Mouse (Mus musculus): Measurements from ENCODE around the gene Fam32a. TPM values are rescaled to one million over a fixed set of nuclear protein-coding genes. Genes with fewer than 3 reads are reported as not detected.

The Fam32a gene
- 10 to 100 TPM; 50.5 to 53.2 TPM for total RNA-seq (2021)
- long read RNA-seq, experiment 1, transcript Fam32a-201 (4 exons, 2,564 nt): major isoform, 132 of 163 reads
- long read RNA-seq, experiment 1, partial matches to known transcripts: 28 of 163 reads
- long read RNA-seq, experiment 1, other reads (novel, unspliced or antisense): 1 of 163 reads
- long read RNA-seq, experiment 2, transcript Fam32a-201 (4 exons, 2,564 nt): major isoform, 113 of 137 reads
- long read RNA-seq, experiment 2, partial matches to known transcripts: 16 of 137 reads
- long read RNA-seq, experiment 2, other reads (novel, unspliced or antisense): 4 of 137 reads

DNA sequence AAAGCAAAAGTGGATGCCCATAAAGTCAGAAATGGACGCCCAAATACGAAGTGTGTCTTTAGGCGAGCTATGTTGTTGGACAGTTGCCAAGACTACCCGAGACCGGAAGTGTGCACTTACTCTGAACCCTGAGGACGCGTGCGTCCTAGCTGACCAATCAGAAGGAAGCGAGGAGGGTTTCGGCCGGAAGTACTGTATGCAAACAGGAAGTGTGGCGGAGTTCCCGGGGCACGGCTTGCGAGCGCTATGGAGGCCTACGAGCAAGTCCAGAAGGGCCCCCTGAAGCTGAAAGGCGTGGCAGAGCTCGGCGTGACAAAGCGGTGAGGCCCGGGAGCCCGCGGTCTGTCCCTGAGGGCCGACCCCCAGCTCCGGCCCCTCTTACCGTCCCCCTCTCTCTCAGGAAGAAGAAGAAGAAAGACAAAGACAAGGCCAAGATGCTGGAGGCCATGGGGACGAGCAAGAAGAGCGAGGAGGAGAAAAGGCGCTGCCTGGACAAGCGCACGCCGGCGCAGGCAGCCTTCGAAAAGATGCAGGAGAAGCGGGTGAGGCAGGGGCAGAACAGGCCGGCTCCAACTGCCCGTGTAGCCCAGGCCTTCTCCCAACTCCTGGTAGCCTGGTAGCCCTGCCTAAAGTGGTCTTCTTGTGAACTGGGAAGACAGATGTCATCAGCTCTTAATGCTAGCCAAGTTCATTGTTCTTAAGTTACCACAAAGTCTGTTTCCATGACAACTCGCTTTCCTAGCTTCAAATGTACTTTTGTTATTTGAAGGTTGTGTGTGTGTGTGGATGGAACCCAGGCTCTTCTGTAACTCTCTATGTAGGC is at the start of gene Fam32a:
Gene Fam32a (plus strand): TSS at position 190 of the 823 bp plus-strand sequence.
- DNase-seq (ENCODE audit: low spot score in 2 of 2): peak; percentile 92 to 93
- intact Hi-C loops (cut with DNase I): no loop called here

DNA sequence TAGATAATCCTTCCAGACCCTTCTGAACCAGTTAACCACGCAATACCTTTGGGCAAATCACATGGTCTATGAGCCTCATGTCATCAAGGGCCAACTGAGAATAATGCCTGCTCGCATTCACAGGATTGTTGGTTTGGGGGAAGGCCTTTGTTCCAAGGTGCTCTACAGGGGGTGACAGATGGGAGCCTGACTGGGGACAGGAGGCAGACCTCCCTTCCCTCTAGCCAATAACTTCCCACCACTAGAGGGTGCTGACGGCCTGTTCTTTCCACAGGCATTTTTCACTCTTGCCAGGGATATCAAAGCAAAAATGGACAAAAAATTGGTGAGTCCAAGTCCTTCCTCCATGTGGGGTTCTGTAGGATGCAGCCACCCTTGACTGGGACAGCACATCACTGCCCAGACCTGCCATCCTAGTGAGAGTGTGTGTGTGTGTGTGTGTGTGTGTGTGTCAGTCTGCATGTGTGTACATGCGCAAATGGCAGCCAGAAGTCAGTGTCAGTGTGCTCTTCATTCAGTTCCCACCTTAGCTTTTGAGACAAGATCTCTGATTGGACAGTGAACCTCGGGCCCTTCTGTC is 42.1 kb upstream of the Fam32a start:
- DNase-seq (ENCODE audit: low spot score in 2 of 2): peak; percentile 77 to 79
- intact Hi-C loops (cut with DNase I): loop anchor here (5.0 to 10.0 kb wide), 2 partner anchors 67 to 190 kb away; partner anchors contain the start of gene Ap1m1

DNA sequence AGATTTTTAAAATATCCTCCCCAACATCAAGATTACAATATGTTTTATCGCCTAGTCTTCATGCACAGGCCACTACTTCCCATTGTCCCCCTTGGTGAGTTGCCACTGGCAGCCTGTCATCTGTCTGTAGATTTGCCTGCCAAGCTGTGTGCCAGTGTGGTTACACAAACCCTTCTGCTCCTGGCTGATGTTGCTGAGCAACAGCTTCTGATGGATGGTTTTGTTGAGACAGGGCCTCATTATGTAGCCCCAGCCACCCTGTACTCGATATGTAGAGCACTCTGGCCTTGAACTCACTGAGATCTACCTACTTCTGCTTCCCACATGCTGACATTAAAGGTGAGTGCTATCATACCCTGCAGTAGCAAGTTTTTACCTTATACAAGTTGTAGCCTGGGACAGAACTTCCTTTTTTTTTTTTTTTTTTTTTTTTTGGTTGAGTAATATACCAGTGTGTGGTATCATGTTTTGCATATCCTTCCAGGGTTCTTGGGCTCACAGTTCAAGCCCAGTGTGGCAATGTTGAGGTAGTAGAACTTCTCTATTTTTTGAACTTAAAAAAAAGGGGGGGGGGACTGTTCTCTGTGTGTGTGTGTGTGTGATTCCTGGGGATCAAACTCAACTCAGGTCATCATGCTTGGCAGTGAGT is 35.9 kb upstream of the Fam32a start:
- peak in 1 of 2 experiments; percentile 15 for DNase-seq (ENCODE audit: low spot score in 2 of 2)
- intact Hi-C loops (cut with DNase I): no loop called here

DNA sequence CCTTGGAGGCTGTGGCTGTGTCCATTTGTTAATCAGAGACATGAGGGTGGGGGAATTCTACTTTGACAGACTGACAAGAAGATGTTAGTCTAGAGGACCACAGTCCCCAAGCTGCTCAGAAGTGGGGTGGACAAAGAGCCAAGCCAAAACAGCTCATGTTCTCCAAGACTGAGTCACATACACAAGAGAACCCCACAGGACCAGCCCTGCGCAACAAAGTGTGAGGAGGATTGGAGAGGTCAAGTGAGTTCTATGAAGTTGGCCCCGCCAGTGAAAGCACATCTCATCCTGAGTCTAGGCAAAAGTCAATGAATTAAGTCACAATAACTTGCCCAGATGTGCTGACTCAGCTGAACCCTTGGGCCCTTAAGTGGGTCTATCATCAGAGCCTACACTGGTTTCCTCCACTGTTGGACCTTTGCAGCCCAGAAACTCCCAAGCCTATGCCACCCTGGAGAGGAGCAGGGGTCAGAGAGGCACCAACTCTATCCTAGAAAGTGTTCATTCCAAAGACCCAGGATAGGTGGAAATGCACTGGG is 31.7 kb upstream of the Fam32a start:
- intact Hi-C loops (cut with DNase I): no loop called here

DNA sequence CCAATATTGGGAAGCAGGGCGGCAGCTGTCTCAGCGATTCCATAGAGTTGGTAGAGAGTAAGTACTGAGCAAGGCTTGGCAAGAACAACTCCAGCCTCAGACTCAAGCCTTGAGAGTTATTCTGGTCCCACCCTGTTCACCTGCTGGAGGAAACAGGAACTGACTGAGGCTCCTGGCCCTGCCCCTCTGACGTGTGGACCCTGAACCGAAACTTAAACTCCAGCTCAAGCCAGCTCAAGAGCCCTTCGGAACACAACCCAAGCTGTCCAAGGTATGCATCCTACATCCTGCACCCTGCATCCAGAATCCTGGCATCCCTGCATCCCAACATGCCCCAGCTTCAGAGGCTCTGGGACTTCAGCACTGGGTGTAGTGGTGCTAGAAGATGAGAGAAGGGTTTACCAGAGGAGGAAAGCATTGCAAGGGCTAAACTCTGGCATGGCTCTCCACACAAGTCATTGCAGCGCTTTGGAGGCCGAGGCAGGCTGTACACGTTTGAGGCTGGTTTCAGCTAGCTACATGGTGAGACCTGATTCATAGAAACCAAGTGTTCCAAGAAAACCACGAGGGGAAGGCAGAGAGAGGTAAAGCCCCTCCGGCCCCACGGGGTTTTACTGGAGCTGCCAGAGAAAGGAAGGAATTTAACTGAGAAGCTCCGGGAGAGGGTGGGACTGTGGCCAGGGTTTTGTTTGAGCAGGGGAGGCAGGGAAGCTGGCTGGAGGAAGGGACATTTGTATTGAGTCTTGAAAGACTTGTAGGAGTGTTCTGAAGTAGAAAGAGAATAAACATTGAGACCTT is 29.9 kb upstream of the Fam32a start, which contains the start of gene Hsh2d:
Gene Hsh2d (plus strand): TSS at position 222 of the 798 bp plus-strand sequence.
- intact Hi-C loops (cut with DNase I): no loop called here
- no peak for DNase-seq (ENCODE audit: low spot score in 2 of 2)

More for the DNA sequence above, 31.7 kb upstream of the Fam32a start:
- DNase-seq (ENCODE audit: low spot score in 2 of 2): no peak

DNA sequence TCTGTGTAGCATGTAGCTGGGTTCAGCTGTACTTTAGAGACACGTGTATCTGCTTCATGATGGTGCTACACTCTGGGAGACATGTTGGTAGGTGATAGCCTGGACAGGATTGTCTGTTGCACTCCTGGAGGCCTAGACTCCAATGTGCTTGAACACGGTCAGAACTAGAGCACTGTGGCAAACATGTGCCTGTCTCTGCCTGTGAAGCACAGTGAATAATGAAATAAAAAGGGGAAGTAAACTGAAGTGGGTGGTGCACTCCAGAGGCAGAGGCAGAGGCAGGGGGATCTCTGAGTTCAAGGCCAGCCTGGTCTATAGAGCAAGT is 29.4 kb upstream of the Fam32a start:
- intact Hi-C loops (cut with DNase I): no loop called here
- no peak for DNase-seq (ENCODE audit: low spot score in 2 of 2)

DNA sequence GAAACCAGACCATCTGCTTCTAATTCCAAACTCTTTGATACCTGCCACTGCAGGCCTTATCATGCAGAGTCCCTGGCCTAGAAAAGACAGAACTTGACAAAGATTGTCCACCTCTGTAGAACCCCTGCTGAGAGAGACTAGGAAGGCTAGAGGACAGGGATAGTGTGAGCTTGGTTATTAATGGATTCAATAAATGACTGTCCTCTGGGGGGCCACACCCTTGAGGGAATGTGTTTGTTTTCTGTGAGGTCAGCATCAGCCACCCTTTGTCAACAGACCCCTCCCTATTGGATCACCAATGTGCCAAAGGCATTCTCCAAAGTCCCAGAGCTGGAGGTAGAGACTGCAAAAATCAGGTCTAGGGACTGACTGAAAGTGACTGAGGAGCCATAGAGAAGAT is 27.5 kb upstream of the Fam32a start:
- intact Hi-C loops (cut with DNase I): no loop called here
- no peak for DNase-seq (ENCODE audit: low spot score in 2 of 2)

DNA sequence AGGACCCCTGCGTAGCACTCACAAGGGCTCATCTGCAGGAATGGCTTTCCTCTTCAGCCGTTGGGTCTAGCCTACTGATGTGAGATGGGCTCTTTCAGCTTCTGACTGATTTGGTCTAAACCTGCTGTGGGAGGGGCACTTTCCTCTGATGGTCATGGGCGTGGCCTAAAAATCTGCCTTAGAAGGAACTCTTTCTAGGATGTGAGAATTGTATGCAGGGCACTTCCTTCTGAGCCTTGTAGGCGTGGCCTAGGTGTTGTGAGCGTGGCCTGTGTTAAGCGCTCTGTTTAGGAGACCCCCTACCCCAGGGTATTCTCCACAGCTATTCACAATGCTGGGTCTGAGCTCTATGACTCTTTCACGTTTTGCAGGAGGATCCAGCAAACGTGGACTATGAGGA is 21.5 kb upstream of the Fam32a start:
- intact Hi-C loops (cut with DNase I): no loop called here
- no peak for DNase-seq (ENCODE audit: low spot score in 2 of 2)

DNA sequence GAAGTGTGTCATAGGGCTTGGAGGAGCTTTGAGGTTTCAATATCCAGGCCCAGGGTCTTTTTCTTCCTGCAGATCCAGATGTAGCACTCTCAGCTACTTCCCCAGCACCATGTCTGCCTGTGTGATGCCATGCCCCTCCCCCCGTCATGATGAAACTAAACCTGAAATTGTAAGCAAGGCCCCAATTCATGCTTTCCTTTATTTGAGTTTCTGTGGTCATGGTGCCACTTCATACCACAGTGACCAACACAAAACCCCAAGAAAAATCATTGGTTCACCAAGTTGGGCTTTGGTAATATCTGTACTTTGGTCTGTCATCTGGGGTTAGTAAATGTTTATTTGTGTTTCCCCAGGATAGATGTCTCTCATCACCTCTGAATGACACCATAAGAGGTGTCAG is 10.9 kb upstream of the Fam32a start:
- intact Hi-C loops (cut with DNase I): no loop called here
- no peak for DNase-seq (ENCODE audit: low spot score in 2 of 2)

DNA sequence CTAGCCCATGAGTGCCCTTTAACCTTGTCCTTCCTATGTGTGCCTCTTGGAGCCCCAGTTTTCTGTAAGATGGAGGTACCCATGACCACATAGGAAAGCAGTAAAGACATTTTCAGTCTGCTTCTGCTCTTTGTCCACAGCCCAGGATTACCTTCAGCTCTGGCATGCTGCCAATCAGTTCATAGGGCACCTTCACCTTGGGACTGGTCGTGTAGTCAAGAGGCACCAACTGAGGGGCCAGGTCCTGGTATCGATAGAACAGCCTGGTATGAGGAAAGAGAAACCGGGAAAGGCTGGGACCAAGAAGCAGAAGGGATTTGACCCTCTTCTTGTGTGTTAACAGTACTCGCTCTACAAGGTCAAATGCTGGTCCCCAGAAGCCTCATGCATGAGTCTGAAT is 9.3 kb upstream of the Fam32a start:
- no peak for DNase-seq (ENCODE audit: low spot score in 2 of 2)
- intact Hi-C loops (cut with DNase I): no loop called here

DNA sequence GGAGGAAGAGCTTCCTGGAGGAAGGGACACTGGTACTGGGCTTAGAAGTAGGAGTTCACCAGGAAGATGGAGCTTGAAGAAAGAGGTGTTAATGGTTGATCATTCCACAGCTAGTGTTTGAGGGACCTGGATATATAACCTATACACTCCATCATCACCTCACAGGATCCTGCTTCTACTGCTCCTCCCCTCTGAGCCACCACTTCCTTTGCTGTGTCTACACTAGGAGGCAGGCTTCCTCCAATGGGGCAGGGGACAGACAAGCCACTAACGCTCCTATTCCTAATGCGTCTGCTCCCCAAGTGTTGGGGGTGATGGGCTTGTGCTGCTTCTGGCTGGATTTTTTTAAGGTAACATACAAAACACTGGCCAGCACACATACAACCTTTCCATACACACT is 8.8 kb upstream of the Fam32a start:
- intact Hi-C loops (cut with DNase I): no loop called here
- no peak for DNase-seq (ENCODE audit: low spot score in 2 of 2)

DNA sequence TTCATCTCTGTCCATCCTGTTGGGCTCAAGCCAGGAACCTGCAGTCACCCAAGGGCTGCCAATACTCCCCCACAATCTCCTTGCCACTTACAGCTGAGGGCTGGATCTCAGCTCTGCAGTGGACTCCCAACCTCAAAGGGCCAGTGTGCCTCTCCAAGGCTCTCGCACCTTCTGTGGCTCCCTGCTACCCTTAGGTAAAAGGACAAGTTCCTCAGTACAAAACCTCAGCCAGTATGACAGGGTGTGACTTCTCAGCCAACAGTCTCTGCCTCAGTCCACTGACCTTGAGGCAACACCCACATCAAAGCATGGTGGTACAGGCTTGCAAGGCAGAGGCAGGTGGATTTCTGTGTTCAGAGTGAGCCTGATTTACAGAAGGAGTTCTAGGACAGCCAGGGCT is 7.7 kb upstream of the Fam32a start:
- intact Hi-C loops (cut with DNase I): no loop called here
- DNase-seq (ENCODE audit: low spot score in 2 of 2): no peak

DNA sequence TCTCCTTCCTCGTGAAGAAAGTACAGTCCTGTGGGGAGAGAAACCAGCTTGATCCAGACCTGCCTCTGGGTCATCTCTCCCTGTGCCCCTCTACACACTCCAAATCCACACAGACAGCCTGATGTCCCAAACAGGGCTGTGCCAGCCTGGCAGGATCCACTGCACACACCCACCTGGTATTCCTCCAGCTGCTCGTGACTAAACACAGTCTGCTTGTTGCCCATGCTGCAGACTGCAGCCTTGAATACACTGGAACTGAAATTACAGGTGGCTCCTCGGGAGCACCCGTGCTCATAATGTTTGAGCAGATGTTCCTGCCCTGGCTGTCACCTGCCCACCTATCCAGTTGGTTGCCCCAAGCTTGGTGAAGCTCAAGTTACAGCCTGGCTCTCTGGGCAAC is 6.8 kb upstream of the Fam32a start, which contains the start of gene Cib3:
Gene Cib3 (minus strand): TSS at position 87 of the 400 bp plus-strand sequence.
- intact Hi-C loops (cut with DNase I): no loop called here
- peak; percentile 13 to 48 for DNase-seq (ENCODE audit: low spot score in 2 of 2)

DNA sequence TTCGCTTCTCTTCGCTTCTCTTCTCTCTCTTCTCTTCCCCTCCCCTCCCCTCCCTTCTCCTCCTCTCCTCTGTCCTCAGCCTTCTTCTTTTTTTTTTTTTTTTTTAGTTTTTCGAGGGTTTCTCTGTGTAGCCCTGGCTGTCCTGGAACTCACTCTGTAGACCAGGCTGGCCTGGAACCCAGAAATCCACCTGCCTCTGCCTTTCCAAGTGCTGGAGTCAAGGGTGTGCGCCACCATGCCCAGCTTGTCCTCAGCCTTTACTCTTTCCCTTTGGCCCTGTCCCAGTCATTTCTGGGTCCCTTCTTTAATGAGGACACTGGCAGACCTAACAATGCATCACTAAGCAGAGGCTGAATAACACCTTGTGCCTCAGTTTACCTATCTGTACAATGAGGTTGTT is 6.0 kb upstream of the Fam32a start, which contains the start of gene Gm11034:
Gene Gm11034 (minus strand): TSS at position 101 of the 400 bp plus-strand sequence.
- no peak for DNase-seq (ENCODE audit: low spot score in 2 of 2)
- intact Hi-C loops (cut with DNase I): no loop called here

DNA sequence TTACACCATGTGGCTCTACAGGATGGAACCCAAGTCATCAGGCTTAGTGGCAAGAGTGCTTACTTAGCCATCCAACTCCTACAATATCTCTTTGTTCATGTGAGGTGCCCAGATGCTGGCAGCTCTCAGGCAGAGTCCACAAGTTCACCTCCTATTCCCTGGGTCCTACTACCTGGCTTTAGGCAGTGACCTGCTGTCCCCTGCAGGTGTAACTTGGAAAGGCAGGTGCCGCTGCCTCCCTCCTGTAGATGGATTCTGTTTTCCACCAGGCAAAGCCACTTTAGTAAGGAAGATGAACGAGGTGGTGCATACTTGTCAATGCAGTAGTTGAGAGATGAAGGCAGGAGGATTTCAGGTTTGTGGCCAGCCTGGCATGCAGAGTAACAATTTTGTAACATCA is 4.5 kb upstream of the Fam32a start:
- DNase-seq (ENCODE audit: low spot score in 2 of 2): no peak
- intact Hi-C loops (cut with DNase I): no loop called here

DNA sequence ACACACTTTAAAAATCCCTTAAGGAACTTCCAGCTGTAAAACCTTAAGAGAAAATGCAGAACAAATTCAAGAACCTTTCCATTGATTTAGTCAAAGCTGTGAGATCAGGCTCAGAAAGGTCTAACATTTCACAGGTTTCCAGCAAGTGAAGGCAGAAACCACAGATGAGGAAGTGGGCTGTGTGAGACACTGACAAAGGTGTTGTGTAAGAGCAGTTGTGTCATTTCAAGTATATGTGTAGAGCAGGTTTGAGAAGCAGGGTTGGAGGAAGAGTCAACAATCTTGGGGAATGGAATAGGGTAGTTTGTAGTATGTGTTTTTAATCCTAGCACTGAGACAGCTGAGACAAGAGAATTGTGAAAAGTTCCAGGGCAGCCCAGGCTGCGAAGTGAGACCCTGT is 3.7 kb upstream of the Fam32a start:
- intact Hi-C loops (cut with DNase I): no loop called here

DNA sequence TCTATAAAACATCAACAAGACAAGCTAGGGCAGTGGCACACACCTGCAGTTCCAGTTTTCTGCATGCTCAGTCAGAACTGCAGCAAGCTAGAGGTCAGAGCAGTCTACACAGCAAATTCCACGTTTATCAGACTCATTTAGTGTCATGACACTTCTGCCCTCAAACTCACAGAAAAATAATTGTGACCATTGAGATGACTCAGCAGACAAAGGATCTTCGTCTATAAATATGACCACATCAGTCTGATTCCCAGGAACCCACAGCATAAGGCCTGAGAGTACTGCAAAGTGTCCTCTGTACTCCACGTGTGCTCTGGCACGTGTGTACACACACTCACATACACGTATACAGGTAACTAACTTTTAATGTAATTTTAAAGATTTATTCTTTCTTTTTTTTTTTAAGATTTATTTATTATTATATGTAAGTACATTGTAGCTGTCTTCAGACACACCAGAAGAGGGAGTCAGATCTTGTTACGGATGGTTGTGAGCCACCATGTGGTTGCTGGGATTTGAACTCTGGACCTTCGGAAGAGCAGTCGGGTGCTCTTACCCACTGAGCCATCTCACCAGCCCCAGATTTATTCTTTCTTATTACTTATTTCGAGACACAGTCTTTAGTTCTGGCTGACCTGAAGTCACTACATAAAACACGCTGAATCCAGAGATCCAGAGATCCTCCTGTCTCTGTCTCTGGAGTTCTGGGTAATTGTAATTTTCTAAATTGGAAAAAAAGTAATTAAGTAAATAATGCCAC is 569 bp upstream of the Fam32a start:
- no peak for DNase-seq (ENCODE audit: low spot score in 2 of 2)
- intact Hi-C loops (cut with DNase I): no loop called here

More for the DNA sequence above, 3.7 kb upstream of the Fam32a start:
- DNase-seq (ENCODE audit: low spot score in 2 of 2): no peak

DNA sequence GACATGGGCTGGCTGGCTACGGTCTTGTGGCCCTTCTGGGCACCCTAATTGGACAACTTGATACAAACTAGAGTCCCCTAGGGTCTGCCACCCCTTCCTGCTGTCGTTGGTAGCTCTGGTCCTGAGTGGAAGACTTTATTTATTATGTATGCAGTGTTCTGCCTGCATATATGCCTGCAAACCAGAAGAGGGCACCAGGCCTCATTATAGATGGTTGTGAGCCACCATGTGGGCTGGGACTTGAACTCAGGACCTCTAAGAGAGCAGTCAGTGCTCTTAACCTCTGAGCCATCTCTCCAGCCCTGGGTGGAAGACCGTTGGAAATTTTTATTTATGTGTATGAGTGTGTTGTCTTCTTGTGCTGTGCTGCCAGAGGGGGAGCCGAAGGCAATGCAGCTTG is 1.2 kb downstream of the Fam32a start:
- no peak for DNase-seq (ENCODE audit: low spot score in 2 of 2)
- intact Hi-C loops (cut with DNase I): no loop called here

All from left cerebral cortex, postnatal 14 days (tissue).